In the genomic region with DNA sequence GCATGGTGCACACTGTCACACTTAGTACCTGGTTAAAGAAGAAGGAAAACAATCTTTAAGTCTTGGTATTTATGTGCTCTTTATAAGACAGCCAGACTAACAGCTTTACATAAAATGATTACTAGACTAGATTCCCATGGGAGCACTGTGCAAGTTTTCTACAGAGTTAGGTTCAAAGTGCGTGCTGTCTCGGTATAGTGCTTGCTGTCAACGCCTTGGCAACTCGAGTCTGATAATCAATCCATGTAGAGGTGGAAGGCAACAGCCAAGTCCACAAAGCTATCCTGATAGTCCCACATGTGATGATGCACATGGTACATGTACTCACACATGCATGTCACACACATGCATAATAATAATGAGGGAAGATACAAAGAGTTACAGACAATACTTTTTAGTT, we compare ENCODE assay signal across 28 mouse cellular contexts. TPM values are rescaled to one million over a fixed set of nuclear protein-coding genes. Genes with fewer than 3 reads are reported as not detected.
A peak's percentile ranks its signal among the peaks of the same experiment; 100 is the strongest.
DNase-seq lines count a peak whose midpoint lies in the region; ATAC-seq lines count a peak whose summit lies in the region.
"Had no signal": no experiment of that assay in that cellular context is flagged by ENCODE, and none has a peak within 500 bp of the region (broad histone marks: within the 10 kb centered on the region; RNA-seq: fewer than 3 reads in every experiment).

No protein-coding gene starts in this region.

- no peak overlapping the region for H3K4me3 ChIP-seq in kidney, embryonic 14.5 days (ENCODE audit: low read length)
- H3K4me3 ChIP-seq in intestine, embryonic 16.5 days (ENCODE audit: low read length) = no peak overlapping the region
- H3K4me3 ChIP-seq: embryonic facial prominence, embryonic 10.5 days; embryonic facial prominence, embryonic 13.5 days; erythroblast, embryonic 14.5 days; forebrain, embryonic 12.5 days; forebrain, embryonic 15.5 days; heart, embryonic 12.5 days; heart, embryonic 15.5 days had no signal

- H3K27ac ChIP-seq in kidney, embryonic 14.5 days (ENCODE audit: low read depth, low read length) = no peak overlapping the region
- no peak overlapping the region for H3K27ac ChIP-seq in intestine, embryonic 16.5 days (ENCODE audit: low read length)
- H3K27ac ChIP-seq: embryonic facial prominence, embryonic 10.5 days; embryonic facial prominence, embryonic 13.5 days; forebrain, embryonic 12.5 days; forebrain, embryonic 15.5 days; heart, embryonic 15.5 days had no signal

- peaks cover 43% of the 10 kb centered on the region for H3K36me3 ChIP-seq in kidney, embryonic 14.5 days (ENCODE audit: control insufficient read depth, insufficient read depth, low read length)
- peaks cover 11% of the 10 kb centered on the region for H3K36me3 ChIP-seq in intestine, embryonic 16.5 days (ENCODE audit: control insufficient read depth, insufficient read depth, low read length)

- WGBS in kidney, embryonic 14.5 days = 77% methylated on average over 4 of the region's 4 CpGs
- 64% methylated on average over 4 of the region's 4 CpGs for WGBS in intestine, embryonic 16.5 days

- ATAC-seq in kidney, embryonic 14.5 days (ENCODE audit: low FRiP score, low TSS enrichment) = 0 out of 2 replicates have a peak, but pooled peaks have one; percentile 52
- ATAC-seq in intestine, embryonic 16.5 days = peak; percentile 74
- no peak for ATAC-seq in monocyte, adult 5-6 weeks (replicated peaks; ENCODE audit: insufficient number of reproducible peaks, low FRiP score, low TSS enrichment, poor library complexity, severe bottlenecking)
- ATAC-seq: forebrain, embryonic 15.5 days; hindbrain, embryonic 16.5 days had no signal

- 0 out of 2 replicates have a peak, but pooled peaks cover 8% of the 10 kb centered on the region for H3K4me1 ChIP-seq in kidney, embryonic 14.5 days (ENCODE audit: control insufficient read depth, insufficient read depth, low read length)
- peaks cover 16% of the 10 kb centered on the region for H3K4me1 ChIP-seq in intestine, embryonic 16.5 days (ENCODE audit: control insufficient read depth, insufficient read depth, low read length)
- H3K4me1 ChIP-seq: embryonic facial prominence, embryonic 10.5 days; forebrain, embryonic 15.5 days had no signal

- no peak overlapping the region for H3K9ac ChIP-seq in kidney, embryonic 14.5 days (ENCODE audit: low read depth, low read length)
- H3K9ac ChIP-seq in intestine, embryonic 16.5 days (ENCODE audit: low read depth, low read length) = no peak overlapping the region
- H3K9ac ChIP-seq: embryonic facial prominence, embryonic 13.5 days; forebrain, embryonic 12.5 days; forebrain, embryonic 15.5 days; heart, embryonic 12.5 days; heart, embryonic 15.5 days had no signal

- H3K9me3 ChIP-seq in kidney, embryonic 14.5 days (ENCODE audit: control insufficient read depth, low read length) = no peaks in the 10 kb centered on the region
- no peaks in the 10 kb centered on the region for H3K9me3 ChIP-seq in intestine, embryonic 16.5 days (ENCODE audit: control insufficient read depth, low read length)
- H3K9me3 ChIP-seq: embryonic facial prominence, embryonic 10.5 days; embryonic facial prominence, embryonic 13.5 days; forebrain, embryonic 12.5 days; forebrain, embryonic 15.5 days; G1E; heart, embryonic 12.5 days; heart, embryonic 15.5 days had no signal

- peak; percentile 63 for DNase-seq in heart, adult 11 months
- DNase-seq in heart, postnatal 4 days = no peak
- DNase-seq in kidney, adult 18-20 months = no peak
- DNase-seq in NIH3T3 (ENCODE audit: low read depth) = peak; percentile 37
- DNase-seq in cerebellum, adult 9-11 months = no peak
- DNase-seq: adrenal gland, adult 2 months; B cell, adult 2 months; cerebellum, adult 11 months; cerebellum, postnatal 10 days; cerebellum, postnatal 36 days; embryo, embryonic 11 days; gastrocnemius, postnatal 10 days; heart, adult 18-20 months; heart, postnatal 10 days; heart, postnatal 36 days had no signal

- no peak overlapping the region for H3K4me2 ChIP-seq in kidney, embryonic 14.5 days (replicated peaks; ENCODE audit: low read depth, low read length)
- H3K4me2 ChIP-seq in intestine, embryonic 16.5 days (ENCODE audit: low read depth, low read length) = no peak overlapping the region
- H3K4me2 ChIP-seq: embryonic facial prominence, embryonic 13.5 days; forebrain, embryonic 12.5 days; forebrain, embryonic 15.5 days; heart, embryonic 12.5 days; heart, embryonic 15.5 days had no signal

- H3K27me3 ChIP-seq in kidney, embryonic 14.5 days (ENCODE audit: control insufficient read depth, insufficient read depth, low read length) = no peaks in the 10 kb centered on the region
- no peaks in the 10 kb centered on the region for H3K27me3 ChIP-seq in intestine, embryonic 16.5 days (replicated peaks; ENCODE audit: control insufficient read depth, insufficient read depth, low read length)
- H3K27me3 ChIP-seq: CH12.LX; embryonic facial prominence, embryonic 13.5 days; forebrain, embryonic 12.5 days; forebrain, embryonic 15.5 days; heart, embryonic 12.5 days; heart, embryonic 15.5 days had no signal

RNA-seq across cellular contexts. Expression of gene Rap1b, which starts 21.2 kb away (rescaled TPM):
- total RNA-seq in heart, postnatal 4 days (2021) = 100 to 1,000 TPM; 101 to 103 TPM
- polyA plus RNA-seq in kidney, embryonic 14.5 days (2014; fragmentation: Nextera tagmentation; extraction: Ambion mirVana) = 139 and 176 TPM in 2 replicates
- polyA plus RNA-seq in intestine, embryonic 16.5 days (2015; fragmentation: Nextera tagmentation; extraction: Ambion mirVana) = 157 and 163 TPM in 2 replicates
- 807 to 1,253 TPM (median 1,136 TPM) in 3 replicates for total RNA-seq in monocyte, adult 5-6 weeks (2017)

RNA-seq across cellular contexts. Expression of gene Nup107, which starts 32.1 kb away (rescaled TPM):
- total RNA-seq in heart, postnatal 4 days (2021) = 10 to 100 TPM; 23.6 to 26.3 TPM
- 48.6 and 77.5 TPM in 2 replicates for polyA plus RNA-seq in kidney, embryonic 14.5 days (2014; fragmentation: Nextera tagmentation; extraction: Ambion mirVana)
- polyA plus RNA-seq in intestine, embryonic 16.5 days (2015; fragmentation: Nextera tagmentation; extraction: Ambion mirVana) = 42.0 and 48.8 TPM in 2 replicates
- total RNA-seq in monocyte, adult 5-6 weeks (2017) = 62.6 to 83.6 TPM (median 77.5 TPM) in 3 replicates

Comparison
In these comparisons a context has a peak if more than half of its experiments do, and no peak if none do; other contexts are left out.
1. DNase-seq: peak in heart, adult 11 months (single experiment) and NIH3T3 (single experiment); none in heart, postnatal 4 days (single experiment), kidney, adult 18-20 months (single experiment) and cerebellum, adult 9-11 months (single experiment).